Mouse (Mus musculus) liver, embryonic 14.5 days (tissue): Measurements from ENCODE around the gene Ppm1l.

Experiments used
- CTCF ChIP-seq: IDR thresholded peaks from 2 replicates; pipeline ENCODE4 v1.5.1; 2016; ENCODE audit warnings: antibody characterized with exemption, low read depth, control low read depth
- EP300 ChIP-seq: IDR thresholded peaks from 2 replicates; pipeline ENCODE4 v1.6.1; 2016; ENCODE audit warnings: antibody characterized with exemption, low read depth

DNA sequence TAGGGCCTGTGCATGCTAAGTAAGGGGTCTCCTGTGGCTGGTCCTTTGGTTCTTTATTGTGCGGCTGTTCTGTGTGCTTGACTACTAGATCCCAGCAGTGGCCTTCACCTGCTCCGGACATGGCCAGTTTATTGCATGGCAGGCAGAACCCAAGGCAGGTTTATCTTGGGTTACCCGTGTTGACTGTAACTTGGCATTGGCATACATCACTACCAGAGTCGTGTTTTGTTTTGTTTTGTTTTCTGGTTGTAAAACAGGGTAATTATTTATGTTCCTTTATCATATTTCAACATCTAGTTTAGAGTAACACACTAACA lies 32.2 kb downstream of the Ppm1l start:
- TF ChIP-seq CTCF (no peak), EP300 (no peak)
